Mouse (Mus musculus): Measurements from ENCODE around the gene Ccdc77. TPM values are rescaled to one million over a fixed set of nuclear protein-coding genes. Genes with fewer than 3 reads are reported as not detected.

Ccdc77 gene
- 2.3 and 4.9 TPM in 2 replicates for polyA plus RNA-seq (2012; rRNA removed; ENCODE audit: low replicate concordance)

GRCm38 (mm10) chr6:120363688-120364522 is at the start of gene Ccdc77, which contains the start of gene Kdm5a:
Gene Ccdc77, minus strand, starts transcription at chr6:120364374.
Gene Kdm5a, plus strand, starts transcription at chr6:120364124.

DNA sequence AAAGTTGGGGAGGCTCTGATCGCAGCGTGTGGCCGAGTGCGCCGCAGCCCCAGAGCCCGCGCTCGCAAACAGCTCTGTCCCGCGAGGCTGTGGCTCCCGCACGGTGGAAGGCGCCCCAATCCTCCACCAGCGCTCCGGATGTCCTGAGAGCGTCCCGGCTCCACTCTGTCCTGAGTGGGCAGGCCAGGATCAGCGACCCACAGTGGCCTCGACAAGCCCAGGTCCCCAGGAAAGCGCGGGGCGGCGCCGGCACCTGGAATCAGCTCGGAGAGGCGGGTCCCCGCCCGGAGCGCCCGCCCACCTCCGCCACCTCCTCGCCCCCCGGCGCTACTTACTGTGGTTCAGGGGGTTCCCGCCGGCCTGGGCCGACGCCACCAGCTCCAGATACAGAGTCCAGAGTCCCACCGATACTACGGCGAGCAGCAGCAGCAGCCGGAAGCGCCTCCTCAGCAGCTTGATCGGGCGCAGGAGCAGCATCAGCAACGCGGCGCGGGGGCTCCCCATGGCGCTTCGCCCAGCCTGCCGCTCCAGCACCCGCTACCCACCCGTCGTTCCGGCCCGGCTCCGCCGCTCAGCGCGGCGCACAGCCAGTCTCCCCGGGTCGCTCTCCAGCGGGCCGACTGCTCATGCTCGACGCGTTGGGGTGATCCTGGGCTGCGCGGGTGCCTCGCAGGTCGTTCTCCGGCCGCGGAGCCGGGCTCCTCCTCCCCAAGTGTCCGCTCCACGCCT is 70.0 kb downstream of the Ccdc77 start, which contains the start of the genes D330020A13Rik and B4galnt3:
Gene D330020A13Rik (plus strand): TSS at position 309 of the 729 bp plus-strand sequence.
Gene B4galnt3 (minus strand): TSS at position 504 of the 729 bp plus-strand sequence.

Other genes starting within 250 kb of the Ccdc77 start
- not detected in 2 replicates for gene D330020A13Rik, start 70.0 kb downstream of the Ccdc77 start, polyA plus RNA-seq (2012; rRNA removed; ENCODE audit: low replicate concordance)
- 0.30 and 0.45 TPM in 2 replicates for gene B4galnt3, start 69.8 kb downstream of the Ccdc77 start, polyA plus RNA-seq (2012; rRNA removed; ENCODE audit: low replicate concordance)
- 2.7 and 6.2 TPM in 2 replicates for gene Kdm5a, start 250 bp downstream of the Ccdc77 start, polyA plus RNA-seq (2012; rRNA removed; ENCODE audit: low replicate concordance)
- 52.7 and 61.0 TPM in 2 replicates for gene Il17ra, start 98.9 kb upstream of the Ccdc77 start, polyA plus RNA-seq (2012; rRNA removed; ENCODE audit: low replicate concordance)
- gene Tmem121b, start 129.4 kb upstream of the Ccdc77 start, polyA plus RNA-seq (2012; rRNA removed; ENCODE audit: low replicate concordance), result 0.13 and 0.65 TPM in 2 replicates
- gene Hdhd5, start 166.9 kb upstream of the Ccdc77 start, polyA plus RNA-seq (2012; rRNA removed; ENCODE audit: low replicate concordance), result 24.3 and 38.2 TPM in 2 replicates